Comparison of ENCODE assay signal across 7 mouse cellular contexts in genomic region chr19:40511679-40512309, GRCm38 (mm10). TPM values are rescaled to one million over a fixed set of nuclear protein-coding genes. Genes with fewer than 3 reads are reported as not detected.
DNase-seq lines count a peak whose midpoint lies in the region; ATAC-seq and TF ChIP-seq lines count a peak whose summit lies in the region.

No protein-coding gene starts in this region.

- dilution Hi-C loops in CH12.LX (cut with MboI; ENCODE audit: extremely low pct_ligation_motif_present, extremely low pct_unique_long_range_greater_than_20kb, low sequenced_read_pairs), result no loop called here

- TF ChIP-seq CTCF in CH12.LX (conservative IDR thresholded peaks at IDR 0.05 in 1 of 2, IDR thresholded peaks at IDR 0.05 in 1 of 2; ENCODE audit: low read depth in 2 of 2, low read length in 2 of 2) (no peak), G1E (IDR thresholded peaks at IDR 0.05; ENCODE audit: low read depth, low read length) (no peak)
- no peak for TF ChIP-seq CTCF in hindbrain, postnatal 0 days (IDR thresholded peaks at IDR 0.05; ENCODE audit: low read depth)

- no peak for TF ChIP-seq EP300 in CH12.LX (IDR thresholded peaks at IDR 0.05; ENCODE audit: low read length)

- H3K27ac ChIP-seq in CH12.LX (ENCODE audit: insufficient read depth, low read depth), result no peak overlapping the region
- peak overlapping the region; percentile 85 for H3K27ac ChIP-seq in hindbrain, postnatal 0 days
- 0 out of 2 replicates have a peak overlapping the region, but pooled peaks have one; percentile 90 for H3K27ac ChIP-seq in midbrain, embryonic 12.5 days (replicated peaks)

- 15% methylated on average over 5 of the region's 5 CpGs for WGBS in hindbrain, postnatal 0 days
- 34% methylated on average over 5 of the region's 5 CpGs for WGBS in midbrain, embryonic 12.5 days

- H3K4me1 ChIP-seq in CH12.LX (ENCODE audit: control insufficient read depth in 1 of 2, insufficient read depth in 2 of 2), result peaks cover 8 to 26% of the 10 kb centered on the region in 2 experiments; a peak in 3 of 4 replicates
- peaks cover 64% of the 10 kb centered on the region for H3K4me1 ChIP-seq in G1E (ENCODE audit: insufficient read depth, low read depth, low read length)
- peaks cover 21% of the 10 kb centered on the region for H3K4me1 ChIP-seq in hindbrain, postnatal 0 days (ENCODE audit: insufficient read depth, low read length)
- H3K4me1 ChIP-seq in midbrain, embryonic 12.5 days, result peaks cover 20% of the 10 kb centered on the region

- no peak for ATAC-seq in G1E (ENCODE audit: extremely low read depth, insufficient number of reproducible peaks, low FRiP score, poor library complexity, severe bottlenecking)
- peak; percentile 72 for ATAC-seq in erythroblast, adult 5-6 weeks (replicated peaks; ENCODE audit: low FRiP score, poor library complexity, severe bottlenecking)
- no peak for ATAC-seq in hindbrain, postnatal 0 days
- ATAC-seq in midbrain, embryonic 12.5 days (ENCODE audit: low FRiP score, low read depth), result no peak

- peaks cover 2% of the 10 kb centered on the region for H3K9me3 ChIP-seq in CH12.LX (replicated peaks; ENCODE audit: low read length)
- peaks cover 5% of the 10 kb centered on the region; the same call in 1 of the 2 replicates for H3K9me3 ChIP-seq in G1E (replicated peaks)
- no peaks in the 10 kb centered on the region for H3K9me3 ChIP-seq in hindbrain, postnatal 0 days (ENCODE audit: low read length)
- H3K9me3 ChIP-seq in midbrain, embryonic 12.5 days, result 0 out of 2 replicates have a peak, but pooled peaks cover 3% of the 10 kb centered on the region

- H3K27me3 ChIP-seq in CH12.LX (replicated peaks), result no peaks in the 10 kb centered on the region
- H3K27me3 ChIP-seq in G1E (ENCODE audit: insufficient read depth, low read length), result no peaks in the 10 kb centered on the region
- no peaks in the 10 kb centered on the region for H3K27me3 ChIP-seq in hindbrain, postnatal 0 days (ENCODE audit: insufficient read depth, low read length)
- no peaks in the 10 kb centered on the region for H3K27me3 ChIP-seq in midbrain, embryonic 12.5 days

- TF ChIP-seq RAD21 in CH12.LX (IDR thresholded peaks at IDR 0.05; ENCODE audit: low read depth, low read length), result no peak

- peak overlapping the region; percentile 98 for H3K4me2 ChIP-seq in CH12.LX (ENCODE audit: insufficient read depth, low read depth, poor library complexity, severe bottlenecking)
- peak overlapping the region; percentile 73 for H3K4me2 ChIP-seq in hindbrain, postnatal 0 days (ENCODE audit: low read depth, low read length)
- peak overlapping the region; percentile 81 for H3K4me2 ChIP-seq in midbrain, embryonic 12.5 days (replicated peaks)

- no peak for DNase-seq in CH12.LX (ENCODE audit: extremely low read depth)
- DNase-seq in G1E (ENCODE audit: low spot score), result peak; percentile 47
- DNase-seq in hindbrain, postnatal 0 days (ENCODE audit: low spot score), result no peak
- DNase-seq in adrenal gland, postnatal 25 days, result no peak
- no peak for DNase-seq in thymus, postnatal 36 days

- H3K9ac ChIP-seq in CH12.LX (ENCODE audit: insufficient read depth, low read depth), result no peak overlapping the region; the same call in 1 of the 2 replicates
- peak overlapping the region; percentile 83; the same call in 1 of the 2 replicates for H3K9ac ChIP-seq in hindbrain, postnatal 0 days (replicated peaks; ENCODE audit: low read length)
- H3K9ac ChIP-seq in midbrain, embryonic 12.5 days (replicated peaks), result peak overlapping the region; percentile 80

- no peaks in the 10 kb centered on the region for H3K79me2 ChIP-seq in CH12.LX (replicated peaks; ENCODE audit: control insufficient read depth, extremely low read depth, insufficient read depth, poor library complexity, severe bottlenecking)

- H3K4me3 ChIP-seq in CH12.LX (replicated peaks in 1 of 3; ENCODE audit: low read depth in 2 of 3, low read length in 2 of 3, poor library complexity in 1 of 3), result no peak overlapping the region
- H3K4me3 ChIP-seq in G1E (ENCODE audit: low read depth, low read length), result peak overlapping the region; percentile 83; the same call in 1 of the 2 replicates
- H3K4me3 ChIP-seq in hindbrain, postnatal 0 days (ENCODE audit: low read length), result peak overlapping the region; percentile 74
- H3K4me3 ChIP-seq in midbrain, embryonic 12.5 days, result peak overlapping the region; percentile 75

- no peaks in the 10 kb centered on the region for H3K36me3 ChIP-seq in CH12.LX (replicated peaks in 1 of 2; ENCODE audit: control insufficient read depth in 1 of 2, insufficient read depth in 1 of 2, low read length in 1 of 2)
- H3K36me3 ChIP-seq in G1E (replicated peaks), result peaks cover 8% of the 10 kb centered on the region
- no peaks in the 10 kb centered on the region for H3K36me3 ChIP-seq in hindbrain, postnatal 0 days (ENCODE audit: insufficient read depth, low read length)
- H3K36me3 ChIP-seq in midbrain, embryonic 12.5 days, result no peaks in the 10 kb centered on the region

- in situ Hi-C loops in CH12.LX (cut with MboI; ENCODE audit: low pct_ligation_motif_present, low pct_unique_long_range_greater_than_20kb, low sequenced_read_pairs), result no loop called here

- no peak for TF ChIP-seq POLR2A in CH12.LX (IDR thresholded peaks at IDR 0.05; ENCODE audit: low read depth, low read length)

TF ChIP-seq in CH12.LX, 34 proteins besides CTCF, POLR2A, EP300 and RAD21:
- TF ChIP-seq KAT2A (IDR thresholded peaks at IDR 0.05; ENCODE audit: insufficient replicate concordance, low read length) (no peak), CHD2 (IDR thresholded peaks at IDR 0.05; ENCODE audit: low read length) (0 out of 2 replicates have a peak, but pooled peaks have one; percentile 14)

RNA-seq across cellular contexts. Expression of gene Sorbs1, which starts 1.8 kb away (rescaled TPM):
- total RNA-seq in CH12.LX (2012; rRNA removed) (2.6 and 3.6 TPM in 2 replicates), CH12.LX (2014; rRNA removed) (2.1 and 3.1 TPM in 2 replicates), G1E (2014; fragmentation: Nextera tagmentation) (50.6 and 64.2 TPM in 2 replicates), G1E (2017) (12.6 and 19.2 TPM in 2 replicates)
- polyA plus RNA-seq in CH12.LX (2012; ENCODE audit: insufficient read length, low read depth) (6.2 and 9.3 TPM in 2 replicates), G1E (2012) (7.4 and 9.2 TPM in 2 replicates)
- total RNA-seq in erythroblast, adult 5-6 weeks (2015; ENCODE audit: low replicate concordance), result 28.8 and 41.5 TPM in 2 replicates
- total RNA-seq in erythroblast, adult 5-6 weeks (2017; ENCODE audit: low replicate concordance), result 45.9 and 46.2 TPM in 2 replicates
- total RNA-seq in hindbrain, postnatal 0 days (2014; rRNA removed), result 52.4 and 64.2 TPM in 2 replicates
- 70.4 and 79.2 TPM in 2 replicates for polyA plus RNA-seq in hindbrain, postnatal 0 days (2015; fragmentation: Nextera tagmentation; extraction: Ambion mirVana)
- polyA plus RNA-seq in midbrain, embryonic 12.5 days (2016; fragmentation: Nextera tagmentation; extraction: Ambion mirVana), result 62.1 and 79.4 TPM in 2 replicates
- 66.4 and 76.7 TPM in 2 replicates for total RNA-seq in adrenal gland, postnatal 25 days (2021)

Comparison
In these comparisons a context has a peak if more than half of its experiments do, and no peak if none do; other contexts are left out.
1. H3K4me3 ChIP-seq: peak in G1E (single experiment), hindbrain, postnatal 0 days (single experiment) and midbrain, embryonic 12.5 days (single experiment); none in CH12.LX (0 of 3).
2. Peak in every context shown above with its lines, with median percentiles within 50 percentile points of each other: H3K4me2 ChIP-seq.